Mouse (Mus musculus) heart, embryonic 13.5 days (tissue): ENCODE measurements around the gene Fez2. TPM values are rescaled to one million over a fixed set of nuclear protein-coding genes. Genes with fewer than 3 reads are reported as not detected.

ENCODE experiments used
- ATAC-seq: fragments of 200-750 bp; cut with Nextera tagmentation; 2 replicates; pipeline ENCODE4 v1.8.0; 2017; ENCODE audit warnings: moderate TSS enrichment; ENCODE audit not compliant: insufficient number of reproducible peaks, low FRiP score, low TSS enrichment; ENCODE audit errors: extremely low read depth
- H3K27ac ChIP-seq: fragments of 300-500 bp; sonication (generic); replicated peaks from 2 replicates; pipeline ENCODE4 v1.5.1; 2015; ENCODE audit warnings: moderate library complexity, mild to moderate bottlenecking, inconsistent platforms
- H3K27me3 ChIP-seq: fragments of 300-500 bp; sonication (generic); replicated peaks from 2 replicates; pipeline ENCODE4 v1.6.1; 2015; ENCODE audit warnings: mild to moderate bottlenecking, inconsistent platforms
- H3K36me3 ChIP-seq: fragments of 300-500 bp; sonication (generic); 2 replicates; pipeline ENCODE4 v1.6.1; 2015; ENCODE audit warnings: mild to moderate bottlenecking, inconsistent platforms
- H3K4me1 ChIP-seq: fragments of 300-500 bp; sonication (generic); 2 replicates; pipeline ENCODE4 v1.6.1; 2015; ENCODE audit warnings: inconsistent platforms
- H3K4me2 ChIP-seq: fragments of 300-500 bp; sonication (generic); 2 replicates; pipeline ENCODE4 v1.6.1; 2015; ENCODE audit warnings: inconsistent platforms, mild to moderate bottlenecking, moderate library complexity
- H3K4me3 ChIP-seq: fragments of 300-500 bp; sonication (generic); 2 replicates; pipeline ENCODE4 v1.5.1; 2015; ENCODE audit warnings: moderate library complexity, mild to moderate bottlenecking, inconsistent platforms
- H3K9ac ChIP-seq: fragments of 300-500 bp; sonication (generic); 2 replicates; pipeline ENCODE4 v1.6.1; 2015; ENCODE audit warnings: inconsistent platforms, mild to moderate bottlenecking, moderate library complexity
- H3K9me3 ChIP-seq: fragments of 300-500 bp; sonication (generic); 2 replicates; pipeline ENCODE4 v1.6.1; 2016; ENCODE audit warnings: inconsistent platforms
- WGBS: fragments of 180-500 bp; shearing (Covaris S2); methylation state at CpG from one replicate; pipeline ENCODE4 v1.1.7; 2015; ENCODE audit warnings: mixed read lengths; 5-methylcytosine and 5-hydroxymethylcytosine counted together
- polyA plus RNA-seq: library from polyadenylated mRNA; unstranded; fragments of >200 nt; fragmentation: Nextera tagmentation; extraction: Ambion mirVana; gene quantifications from 2 replicates; pipeline ENCODE4 v1.2.1, GENCODE M21; 2015

Gene Fez2
- 45.3 and 45.7 TPM in 2 replicates for polyA plus RNA-seq

DNA sequence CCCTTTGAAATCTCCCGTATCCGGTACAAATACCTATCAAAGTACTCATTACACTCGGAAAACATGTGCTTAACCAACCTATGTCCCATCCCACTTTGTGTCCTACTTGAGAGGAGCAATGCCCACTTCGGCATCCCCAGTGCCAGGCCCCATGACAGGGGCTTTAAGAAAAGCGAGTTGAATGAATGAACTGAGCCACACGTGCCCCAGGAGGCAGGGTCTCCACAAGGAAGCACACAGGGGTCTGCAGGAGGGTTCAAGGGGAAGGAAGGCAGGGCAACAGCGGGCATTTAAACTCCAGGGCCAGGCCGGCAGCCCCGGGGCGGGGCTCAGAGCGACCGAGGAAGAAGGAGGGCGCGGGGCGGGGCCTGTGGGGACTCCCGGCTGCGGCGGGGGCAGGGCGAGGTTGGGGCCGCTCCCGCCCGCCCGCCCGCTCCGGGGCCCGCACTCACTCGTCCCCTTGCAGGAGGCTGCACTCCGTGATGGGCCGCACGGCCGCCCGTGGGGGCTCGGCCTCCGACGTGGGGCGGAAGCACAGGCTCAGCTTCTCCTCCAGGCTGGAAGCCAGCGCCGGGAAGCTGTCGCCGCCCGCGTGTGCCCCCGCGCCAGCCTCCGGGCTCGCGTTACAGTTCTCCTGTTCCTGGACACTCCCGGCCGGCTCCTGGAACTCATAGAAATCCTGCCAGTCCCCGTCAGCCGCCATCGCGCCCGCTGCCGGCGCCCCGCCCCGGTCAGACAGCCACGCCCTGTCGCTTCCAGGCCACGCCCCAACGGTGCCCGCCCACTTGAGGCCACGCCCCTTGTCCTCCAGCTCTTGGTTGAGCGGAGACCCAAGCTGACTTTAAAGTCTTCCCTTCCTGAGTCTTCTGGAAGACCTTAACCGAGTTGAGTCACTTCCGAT lies at the start of gene Fez2:
Gene Fez2 (minus strand): TSS at position 772 of the 901 bp plus-strand sequence.
- peak within 1 kb of the TSS; percentile 97 for H3K9ac ChIP-seq
- H3K36me3 ChIP-seq: peaks cover 2% of the 10 kb centered on the region
- H3K27me3 ChIP-seq: no peaks in the 10 kb centered on the region
- peaks cover 25% of the 10 kb centered on the region for H3K4me1 ChIP-seq
- H3K4me2 ChIP-seq: peak within 1 kb of the TSS; percentile 87
- peak; percentile 94 for ATAC-seq
- H3K27ac ChIP-seq: peak within 1 kb of the TSS; percentile 99
- H3K4me3 ChIP-seq: peak within 1 kb of the TSS; percentile 93
- H3K9me3 ChIP-seq: no peaks in the 10 kb centered on the region
- 1% methylated on average over 62 of the region's 67 CpGs for WGBS

DNA sequence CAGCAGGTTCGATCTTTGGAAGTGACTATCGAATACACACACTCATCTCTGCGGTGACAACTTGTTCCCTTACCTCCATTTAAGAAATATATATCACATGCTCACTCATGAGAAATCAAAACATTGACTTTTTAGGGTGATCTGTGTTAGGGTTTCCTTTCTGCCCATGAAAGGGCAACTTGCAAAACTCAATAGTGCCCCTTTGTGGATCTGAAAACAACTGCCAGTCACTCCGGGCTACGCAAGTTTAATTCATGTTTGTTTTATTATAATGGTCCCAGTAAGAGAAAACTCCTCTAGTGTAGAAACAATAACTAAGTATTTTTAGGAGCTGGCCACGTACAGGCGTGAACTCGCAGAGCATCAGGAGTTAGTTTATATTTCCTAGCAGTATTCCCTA lies 47.5 kb upstream of the Fez2 start:
- no peaks in the 10 kb centered on the region for H3K36me3 ChIP-seq
- no peak overlapping the region for H3K27ac ChIP-seq
- no peaks in the 10 kb centered on the region for H3K9me3 ChIP-seq
- no peak for ATAC-seq
- no peak overlapping the region for H3K4me2 ChIP-seq
- no peaks in the 10 kb centered on the region for H3K4me1 ChIP-seq
- 86% methylated on average over 8 of the region's 8 CpGs for WGBS
- no peaks in the 10 kb centered on the region for H3K27me3 ChIP-seq
- no peak overlapping the region for H3K4me3 ChIP-seq
- H3K9ac ChIP-seq: no peak overlapping the region

DNA sequence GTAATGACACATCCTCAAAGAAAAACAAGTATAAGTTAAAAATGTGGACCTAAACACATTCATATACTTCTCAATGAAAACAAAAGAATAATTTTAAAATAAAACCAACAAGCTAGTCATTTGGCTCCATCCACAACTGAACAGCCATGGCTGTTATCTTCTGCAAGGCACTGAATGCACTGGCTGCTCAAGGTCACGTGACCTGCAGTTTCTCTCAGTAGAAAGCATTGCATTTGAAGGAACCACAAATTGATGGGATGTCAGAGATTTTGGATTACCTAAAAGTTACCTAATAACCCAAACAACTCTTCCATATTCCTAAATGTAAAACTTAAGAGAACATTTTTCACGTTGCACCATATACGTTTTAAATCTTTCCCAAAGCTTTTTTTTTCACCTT lies 47.1 kb upstream of the Fez2 start:
- ATAC-seq: no peak

DNA sequence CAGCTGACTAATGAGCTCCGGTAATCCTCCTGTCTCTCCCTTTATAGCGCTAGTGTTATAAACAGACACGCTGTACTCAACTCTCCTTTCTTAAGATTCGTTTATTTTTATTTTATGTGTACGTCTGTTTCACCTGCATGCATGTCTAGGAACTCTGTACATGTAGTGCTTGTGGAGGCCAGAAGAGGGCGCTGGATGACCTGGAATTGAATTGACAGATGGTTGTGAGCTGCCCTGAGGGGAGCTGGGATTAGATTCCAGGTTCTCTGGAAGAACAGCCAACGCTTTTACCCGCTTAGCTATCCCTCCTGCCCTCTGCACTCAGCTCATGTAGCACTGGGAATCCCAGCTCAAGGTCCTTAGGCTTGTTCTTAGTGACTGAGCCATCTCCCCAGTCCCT lies 42.2 kb upstream of the Fez2 start:
- Histone ChIP-seq H3K9me3 (no peaks in the 10 kb centered on the region), H3K4me1 (no peaks in the 10 kb centered on the region), H3K27ac (no peak overlapping the region), H3K4me2 (no peak overlapping the region), H3K36me3 (no peaks in the 10 kb centered on the region), H3K9ac (no peak overlapping the region), H3K4me3 (no peak overlapping the region), H3K27me3 (no peaks in the 10 kb centered on the region)
- 74% methylated on average over 8 of the region's 8 CpGs for WGBS
- no peak for ATAC-seq

More for the DNA sequence above, 47.1 kb upstream of the Fez2 start:
- Histone ChIP-seq H3K27ac (no peak overlapping the region), H3K9me3 (no peaks in the 10 kb centered on the region), H3K4me2 (no peak overlapping the region), H3K27me3 (no peaks in the 10 kb centered on the region), H3K4me1 (no peaks in the 10 kb centered on the region), H3K4me3 (no peak overlapping the region), H3K9ac (no peak overlapping the region), H3K36me3 (no peaks in the 10 kb centered on the region)
- WGBS: 83% methylated on average over 3 of the region's 3 CpGs

DNA sequence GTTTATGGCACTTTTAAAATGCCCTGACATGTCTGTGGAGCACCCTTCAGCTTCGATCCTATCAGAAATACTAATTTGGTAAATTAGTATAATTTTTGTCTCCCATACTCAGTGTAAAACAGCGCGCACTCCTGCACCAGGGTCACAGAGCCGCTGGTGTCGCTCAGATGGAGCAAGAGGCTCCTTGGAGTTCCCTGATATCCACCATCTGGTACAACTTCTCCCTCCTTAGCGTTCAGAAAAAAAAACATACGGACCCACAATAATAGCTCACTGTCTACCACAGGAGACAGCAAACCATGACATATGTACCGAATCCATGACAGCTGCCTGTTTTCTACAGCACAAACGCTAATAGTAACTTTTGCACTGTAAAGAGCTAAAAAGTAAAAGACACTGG lies 37.6 kb upstream of the Fez2 start:
- ATAC-seq: no peak
- WGBS: 68% methylated on average over 9 of the region's 9 CpGs
- H3K27ac ChIP-seq: no peak overlapping the region
- peaks cover 10% of the 10 kb centered on the region for H3K4me1 ChIP-seq
- no peak overlapping the region for H3K9ac ChIP-seq
- no peak overlapping the region for H3K4me2 ChIP-seq
- H3K27me3 ChIP-seq: no peaks in the 10 kb centered on the region
- H3K36me3 ChIP-seq: no peaks in the 10 kb centered on the region
- H3K9me3 ChIP-seq: no peaks in the 10 kb centered on the region
- no peak overlapping the region for H3K4me3 ChIP-seq

DNA sequence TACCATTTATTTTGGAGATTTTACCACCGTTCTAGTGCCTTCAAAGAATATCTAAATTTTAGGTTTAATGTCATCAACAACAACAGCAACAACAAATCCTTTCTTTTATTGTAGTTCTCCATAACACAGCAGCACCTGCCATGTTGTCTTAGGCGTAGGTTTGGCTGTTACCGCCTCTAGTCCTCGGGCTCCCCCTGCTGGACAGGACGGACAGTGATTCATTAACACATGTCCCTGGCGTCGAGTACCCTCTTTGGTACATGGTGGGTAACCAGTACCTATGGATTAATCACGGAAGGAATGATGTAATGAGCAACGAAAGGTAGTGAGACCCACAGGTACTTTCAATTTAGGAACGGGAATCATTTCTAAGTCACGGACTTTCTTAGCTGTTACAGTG lies 37.2 kb upstream of the Fez2 start:
- H3K4me3 ChIP-seq: no peak overlapping the region
- 32% methylated on average over 11 of the region's 11 CpGs for WGBS
- peaks cover 10% of the 10 kb centered on the region for H3K4me1 ChIP-seq
- ATAC-seq: no peak
- H3K4me2 ChIP-seq: no peak overlapping the region
- H3K27me3 ChIP-seq: no peaks in the 10 kb centered on the region
- H3K9ac ChIP-seq: no peak overlapping the region
- H3K36me3 ChIP-seq: no peaks in the 10 kb centered on the region
- no peaks in the 10 kb centered on the region for H3K9me3 ChIP-seq
- no peak overlapping the region for H3K27ac ChIP-seq

DNA sequence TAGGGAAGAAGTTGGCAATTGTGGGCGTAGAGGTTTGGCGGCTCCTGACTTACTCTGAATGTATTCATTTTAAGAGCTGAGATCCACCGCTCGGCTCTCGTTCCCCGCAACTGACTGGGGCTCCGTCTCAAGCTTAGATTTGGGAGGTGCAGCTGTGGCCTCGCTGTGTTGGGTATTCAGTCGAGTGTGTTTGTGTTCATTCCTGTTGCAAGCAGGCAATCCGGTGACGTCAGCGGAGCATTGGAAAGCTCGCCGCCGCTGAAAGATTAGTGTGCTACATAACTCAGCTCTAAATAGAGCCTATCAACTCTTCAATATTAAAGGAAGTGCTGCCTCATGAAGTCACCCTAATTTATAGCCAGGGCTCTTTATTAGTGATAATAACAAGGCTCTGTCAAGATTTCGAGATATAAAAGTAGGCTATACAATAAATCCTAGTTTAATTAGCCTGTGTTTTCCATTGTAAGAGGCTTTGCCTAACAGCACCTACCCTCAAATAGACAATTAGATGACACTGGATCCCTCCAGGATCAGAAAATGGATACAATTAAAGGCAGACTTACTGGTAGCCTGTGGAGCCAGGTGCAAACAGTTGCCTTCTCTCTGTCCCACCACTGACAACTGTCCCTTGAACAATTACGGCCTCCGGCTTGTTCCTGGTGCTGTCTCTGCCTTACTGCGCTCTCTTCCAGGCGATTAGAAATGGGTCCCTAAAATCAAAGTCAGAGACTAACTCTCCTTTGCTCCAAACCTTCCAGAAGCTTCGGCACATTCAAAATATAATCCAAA lies 36.4 kb upstream of the Fez2 start:
- no peaks in the 10 kb centered on the region for H3K27me3 ChIP-seq
- H3K27ac ChIP-seq: no peak overlapping the region
- no peaks in the 10 kb centered on the region for H3K9me3 ChIP-seq
- WGBS: 71% methylated on average over 21 of the region's 21 CpGs
- H3K4me1 ChIP-seq: peaks cover 10% of the 10 kb centered on the region
- peak overlapping the region; percentile 24; the same call in 1 of the 2 replicates for H3K4me2 ChIP-seq
- ATAC-seq: no peak
- no peak overlapping the region for H3K4me3 ChIP-seq
- no peak overlapping the region for H3K9ac ChIP-seq
- no peaks in the 10 kb centered on the region for H3K36me3 ChIP-seq

DNA sequence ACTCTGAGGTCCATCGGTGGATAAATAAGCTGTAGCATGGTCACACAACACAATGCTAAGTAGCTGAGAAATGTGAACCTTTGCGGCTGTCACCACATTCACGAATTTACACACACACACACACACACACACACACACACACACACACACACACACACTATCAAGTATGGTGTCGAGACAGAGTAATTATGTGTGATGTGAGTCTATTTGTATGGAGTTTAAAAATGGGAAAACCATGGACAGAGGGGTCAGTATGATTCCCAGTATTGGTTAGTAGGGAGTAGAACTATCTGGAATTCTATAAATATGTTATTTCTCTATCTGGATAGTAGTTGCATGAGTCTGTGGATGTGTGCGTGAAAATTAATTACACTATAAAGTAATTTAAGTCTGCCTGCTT lies 35.6 kb upstream of the Fez2 start:
- ATAC-seq: no peak
- 78% methylated on average over 5 of the region's 5 CpGs for WGBS

DNA sequence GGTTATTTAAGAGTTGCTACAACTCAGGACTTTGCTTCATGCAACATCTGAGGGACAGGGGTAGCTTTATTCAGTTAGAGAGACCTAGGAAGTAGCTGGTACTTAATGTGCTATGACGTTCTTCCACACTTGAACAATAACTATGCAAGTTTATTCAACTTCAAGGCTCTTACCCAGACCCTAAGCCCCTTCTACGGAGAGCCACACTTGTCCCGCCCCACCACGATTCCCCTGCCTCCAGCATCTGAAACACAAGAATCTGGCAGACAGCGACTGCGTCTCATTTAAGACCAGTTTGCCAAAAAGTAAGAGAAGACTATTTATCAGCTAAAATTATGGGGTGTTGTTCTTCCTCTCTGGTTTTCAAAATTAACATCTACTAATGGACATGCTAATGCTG lies 33.9 kb upstream of the Fez2 start:
- 81% methylated on average over 6 of the region's 6 CpGs for WGBS

More for the DNA sequence above, 35.6 kb upstream of the Fez2 start:
- no peaks in the 10 kb centered on the region for H3K9me3 ChIP-seq
- no peaks in the 10 kb centered on the region for H3K27me3 ChIP-seq
- peaks cover 10% of the 10 kb centered on the region for H3K4me1 ChIP-seq
- no peak overlapping the region for H3K4me2 ChIP-seq
- no peak overlapping the region for H3K9ac ChIP-seq
- H3K36me3 ChIP-seq: no peaks in the 10 kb centered on the region
- no peak overlapping the region for H3K4me3 ChIP-seq
- H3K27ac ChIP-seq: no peak overlapping the region

DNA sequence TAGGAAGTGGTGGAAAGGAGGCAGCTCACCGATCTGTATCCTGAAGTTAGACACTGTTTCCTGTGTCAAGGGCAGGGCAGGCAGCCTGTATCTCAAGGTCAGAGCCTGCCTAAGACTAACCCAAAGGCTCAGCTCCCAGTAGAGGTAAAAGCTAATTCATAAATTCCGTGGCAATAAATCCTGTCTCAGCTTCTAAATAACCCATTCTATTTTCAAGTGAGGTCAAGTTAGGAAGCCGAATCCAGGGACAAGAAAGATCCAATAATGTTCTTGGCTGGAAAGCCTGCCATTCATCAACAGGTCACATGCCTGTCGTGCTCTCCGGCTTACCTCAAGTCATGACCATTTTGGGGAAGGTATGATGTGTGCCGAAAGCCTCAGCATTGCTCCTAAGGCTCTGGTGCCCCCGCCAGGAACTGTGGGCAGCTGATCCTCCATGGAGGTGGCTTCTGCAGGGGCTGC lies 33.4 kb upstream of the Fez2 start:
- H3K27ac ChIP-seq: peak overlapping the region; percentile 45; the same call in 1 of the 2 replicates
- H3K9ac ChIP-seq: no peak overlapping the region
- H3K9me3 ChIP-seq: no peaks in the 10 kb centered on the region
- H3K4me3 ChIP-seq: no peak overlapping the region
- peaks cover 10% of the 10 kb centered on the region for H3K4me1 ChIP-seq
- 47% methylated on average over 7 of the region's 7 CpGs for WGBS
- no peaks in the 10 kb centered on the region for H3K27me3 ChIP-seq
- no peak overlapping the region for H3K4me2 ChIP-seq
- no peak for ATAC-seq
- no peaks in the 10 kb centered on the region for H3K36me3 ChIP-seq

More for the DNA sequence above, 33.9 kb upstream of the Fez2 start:
- H3K9ac ChIP-seq: no peak overlapping the region
- H3K4me3 ChIP-seq: no peak overlapping the region
- no peaks in the 10 kb centered on the region for H3K9me3 ChIP-seq
- peaks cover 10% of the 10 kb centered on the region for H3K4me1 ChIP-seq
- H3K27me3 ChIP-seq: no peaks in the 10 kb centered on the region
- no peak overlapping the region for H3K4me2 ChIP-seq
- no peak for ATAC-seq
- H3K27ac ChIP-seq: 0 out of 2 replicates have a peak overlapping the region, but pooled peaks have one; percentile 45
- no peaks in the 10 kb centered on the region for H3K36me3 ChIP-seq

DNA sequence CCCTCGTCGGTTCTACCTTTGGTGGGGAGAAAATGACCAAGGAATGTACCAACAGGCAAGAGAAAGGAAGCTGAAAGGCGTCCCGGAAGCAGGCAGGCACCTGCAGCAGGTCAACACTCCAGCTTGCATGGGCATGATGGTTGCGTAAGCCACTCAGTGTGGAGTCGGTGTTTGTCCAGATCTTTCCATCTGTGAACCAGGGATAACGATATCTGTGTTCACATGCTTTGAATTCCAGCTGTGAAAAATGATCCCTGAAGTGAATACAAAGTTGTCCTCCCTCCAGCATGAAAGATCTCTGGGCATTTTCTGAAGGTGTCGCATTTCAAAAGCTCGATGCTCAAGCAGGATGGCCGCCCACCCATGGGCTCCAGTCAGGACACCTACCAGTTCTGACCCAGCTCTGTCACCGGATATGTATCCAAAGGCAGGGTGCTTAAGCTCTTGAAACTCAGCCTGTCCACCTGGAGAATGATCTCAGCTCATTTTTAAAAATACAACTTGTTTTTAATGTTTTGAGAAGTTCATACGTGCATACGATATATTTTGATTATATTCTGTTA lies 31.8 kb upstream of the Fez2 start:
- Histone ChIP-seq H3K27me3 (no peaks in the 10 kb centered on the region), H3K4me1 (peaks cover 10% of the 10 kb centered on the region), H3K4me2 (no peak overlapping the region), H3K9me3 (no peaks in the 10 kb centered on the region), H3K4me3 (no peak overlapping the region), H3K9ac (no peak overlapping the region), H3K36me3 (no peaks in the 10 kb centered on the region), H3K27ac (no peak overlapping the region)
- no peak for ATAC-seq
- WGBS: 63% methylated on average over 13 of the region's 13 CpGs
